Mouse (Mus musculus): ENCODE data around the gene Ddah1. TPM values are rescaled to one million over a fixed set of nuclear protein-coding genes. Genes with fewer than 3 reads are reported as not detected.

Ddah1 gene
- polyA plus RNA-seq, 1 experiment from 2014 or later, result 28.9 TPM

DNA sequence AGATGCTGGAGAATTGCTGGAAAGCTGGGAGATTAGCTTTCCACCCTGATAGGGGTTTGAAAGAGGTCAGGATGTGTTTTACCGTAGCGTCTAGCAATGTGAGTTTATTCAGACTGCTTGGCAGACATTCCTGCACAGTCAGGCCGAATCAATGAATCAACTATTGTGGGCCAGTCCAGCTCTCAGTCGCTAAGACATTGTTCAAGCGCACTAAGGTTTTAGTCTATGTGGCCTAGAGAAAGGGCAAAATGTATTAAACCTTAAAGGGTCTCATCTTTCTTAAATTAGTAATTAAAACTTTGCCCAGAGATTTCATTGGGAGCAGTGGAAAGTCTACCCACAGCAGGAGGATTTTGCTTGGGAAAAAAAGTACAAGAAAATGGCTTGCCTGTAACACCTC, 48.0 kb downstream of the Ddah1 start:
- no peaks in the 10 kb centered on the region for H3K27me3 ChIP-seq (ENCODE audit: control insufficient read depth, insufficient read depth, low read length)
- peak overlapping the region; percentile 27 to 37; a peak in 2 of 4 replicates for H3K27ac ChIP-seq (replicated peaks in 1 of 2; ENCODE audit: control insufficient read depth in 1 of 2, insufficient read depth in 1 of 2, low read depth in 2 of 2, low read length in 2 of 2)
- WGBS, result 42% methylated on average over 5 of the region's 5 CpGs
- ATAC-seq (ENCODE audit: insufficient number of reproducible peaks, insufficient read depth, low FRiP score, low read depth), result no peak
- H3K36me3 ChIP-seq (ENCODE audit: control insufficient read depth, insufficient read depth, low read length), result no peaks in the 10 kb centered on the region
- H3K9me3 ChIP-seq (ENCODE audit: control insufficient read depth, low read length), result no peaks in the 10 kb centered on the region
- no peak overlapping the region for H3K4me3 ChIP-seq (ENCODE audit: control insufficient read depth in 1 of 2, insufficient read depth in 1 of 2, low read depth in 1 of 2, low read length in 2 of 2)
- H3K4me1 ChIP-seq (ENCODE audit: control insufficient read depth in 2 of 2, insufficient read depth in 2 of 2, low read length in 2 of 2), result peaks cover 0 to 3% of the 10 kb centered on the region in 2 experiments; a peak in 1 of 4 replicates
- 0 out of 2 replicates have a peak overlapping the region, but pooled peaks have one; percentile 11 for H3K4me2 ChIP-seq (ENCODE audit: low read length)
- H3K9ac ChIP-seq (ENCODE audit: low read length), result no peak overlapping the region

DNA sequence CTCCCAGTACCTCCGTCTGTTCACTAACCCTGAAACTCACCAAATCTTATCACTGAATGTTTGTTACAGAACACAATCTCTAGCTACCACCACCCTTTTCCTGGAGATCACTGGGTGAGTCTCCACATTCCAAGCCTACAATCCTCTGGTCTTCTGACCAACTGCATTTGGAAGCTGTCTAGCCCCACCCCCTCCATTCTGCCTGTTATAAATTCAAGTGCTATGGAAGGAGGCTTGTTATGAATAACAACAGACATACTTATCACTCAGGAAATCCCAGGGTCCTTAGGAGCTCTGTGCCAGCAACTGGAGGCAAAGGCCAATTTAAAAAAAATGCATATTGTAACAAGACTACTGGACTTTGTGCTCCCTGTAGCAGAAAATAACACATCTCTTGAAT, 58.3 kb downstream of the Ddah1 start:
- 31% methylated on average over 1 of the region's 1 CpGs for WGBS

DNA sequence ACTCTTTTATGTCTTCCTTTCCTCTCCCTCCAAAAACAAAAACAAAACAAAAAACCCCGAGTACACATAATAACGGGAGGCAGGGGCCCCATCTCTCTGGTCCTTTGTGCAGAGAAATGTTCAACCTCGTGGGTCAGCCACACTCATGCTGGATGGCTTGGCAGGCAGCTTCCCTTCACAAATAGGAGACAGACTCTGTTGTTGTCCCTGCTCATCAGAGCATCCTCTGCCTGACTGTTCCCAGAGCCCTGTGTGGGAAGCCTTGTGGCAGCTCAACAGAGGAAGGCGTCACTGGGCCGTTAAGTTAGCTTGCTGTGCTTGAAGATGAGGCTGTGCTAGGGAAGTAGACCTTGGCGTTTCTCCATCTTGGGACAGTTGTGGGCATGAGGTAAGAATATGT, 58.8 kb downstream of the Ddah1 start:
- H3K27ac ChIP-seq (replicated peaks in 1 of 2; ENCODE audit: control insufficient read depth in 1 of 2, insufficient read depth in 1 of 2, low read depth in 2 of 2, low read length in 2 of 2), result peak overlapping the region; percentile 12 to 53
- peaks cover 10 to 23% of the 10 kb centered on the region in 2 experiments for H3K4me1 ChIP-seq (ENCODE audit: control insufficient read depth in 2 of 2, insufficient read depth in 2 of 2, low read length in 2 of 2)
- no peaks in the 10 kb centered on the region for H3K27me3 ChIP-seq (ENCODE audit: control insufficient read depth, insufficient read depth, low read length)
- H3K9ac ChIP-seq (ENCODE audit: low read length), result no peak overlapping the region; the same call in 1 of the 2 replicates
- WGBS, result 46% methylated on average over 6 of the region's 6 CpGs
- ATAC-seq (ENCODE audit: insufficient number of reproducible peaks, insufficient read depth, low FRiP score, low read depth), result peak; percentile 15; the same call in 1 of the 2 replicates
- H3K36me3 ChIP-seq (ENCODE audit: control insufficient read depth, insufficient read depth, low read length), result no peaks in the 10 kb centered on the region
- H3K4me2 ChIP-seq (ENCODE audit: low read length), result peak overlapping the region; percentile 18
- H3K9me3 ChIP-seq (ENCODE audit: control insufficient read depth, low read length), result no peaks in the 10 kb centered on the region; the same call in 1 of the 2 replicates
- H3K4me3 ChIP-seq (ENCODE audit: control insufficient read depth in 1 of 2, insufficient read depth in 1 of 2, low read depth in 1 of 2, low read length in 2 of 2), result no peak overlapping the region

More for the DNA sequence above, 58.3 kb downstream of the Ddah1 start:
- Histone ChIP-seq H3K4me3 (ENCODE audit: control insufficient read depth in 1 of 2, insufficient read depth in 1 of 2, low read depth in 1 of 2, low read length in 2 of 2) (no peak overlapping the region), H3K36me3 (ENCODE audit: control insufficient read depth, insufficient read depth, low read length) (no peaks in the 10 kb centered on the region), H3K9me3 (ENCODE audit: control insufficient read depth, low read length) (no peaks in the 10 kb centered on the region; the same call in 1 of the 2 replicates), H3K27ac (replicated peaks in 1 of 2; ENCODE audit: control insufficient read depth in 1 of 2, insufficient read depth in 1 of 2, low read depth in 2 of 2, low read length in 2 of 2) (peak overlapping the region; percentile 12 to 53; a peak in 3 of 4 replicates), H3K4me1 (ENCODE audit: control insufficient read depth in 2 of 2, insufficient read depth in 2 of 2, low read length in 2 of 2) (peaks cover 10 to 22% of the 10 kb centered on the region in 2 experiments), H3K27me3 (ENCODE audit: control insufficient read depth, insufficient read depth, low read length) (no peaks in the 10 kb centered on the region), H3K9ac (ENCODE audit: low read length) (no peak overlapping the region), H3K4me2 (ENCODE audit: low read length) (peak overlapping the region; percentile 18)
- peak; percentile 67 for ATAC-seq (ENCODE audit: insufficient number of reproducible peaks, insufficient read depth, low FRiP score, low read depth)

DNA sequence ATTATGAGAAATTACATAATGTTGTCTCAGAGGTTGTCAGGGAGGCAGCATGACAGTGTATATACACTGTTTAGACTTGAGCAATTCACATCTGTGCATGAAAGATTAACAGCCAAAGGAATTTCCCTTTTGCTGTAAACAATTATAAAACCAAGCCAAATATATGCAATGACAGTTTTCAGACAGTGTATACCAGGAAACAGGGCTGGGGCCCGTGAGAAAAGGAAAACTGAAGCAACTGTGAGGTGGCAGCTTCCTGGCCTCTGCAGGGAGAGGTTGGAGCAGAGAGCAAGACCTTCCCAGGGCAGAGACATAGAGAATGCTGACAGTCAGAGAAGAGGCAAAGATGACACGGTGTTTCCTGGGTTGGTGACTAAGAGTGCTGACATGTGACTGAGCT, 62.0 kb downstream of the Ddah1 start:
- WGBS, result 24% methylated on average over 2 of the region's 2 CpGs
- H3K4me1 ChIP-seq (ENCODE audit: control insufficient read depth in 2 of 2, insufficient read depth in 2 of 2, low read length in 2 of 2), result peaks cover 11 to 23% of the 10 kb centered on the region in 2 experiments
- no peaks in the 10 kb centered on the region for H3K27me3 ChIP-seq (ENCODE audit: control insufficient read depth, insufficient read depth, low read length)
- H3K27ac ChIP-seq (replicated peaks in 1 of 2; ENCODE audit: control insufficient read depth in 1 of 2, insufficient read depth in 1 of 2, low read depth in 2 of 2, low read length in 2 of 2), result no peak overlapping the region
- ATAC-seq (ENCODE audit: insufficient number of reproducible peaks, insufficient read depth, low FRiP score, low read depth), result no peak
- no peak overlapping the region for H3K4me2 ChIP-seq (ENCODE audit: low read length)
- H3K9me3 ChIP-seq (ENCODE audit: control insufficient read depth, low read length), result no peaks in the 10 kb centered on the region; the same call in 1 of the 2 replicates
- no peaks in the 10 kb centered on the region for H3K36me3 ChIP-seq (ENCODE audit: control insufficient read depth, insufficient read depth, low read length)
- no peak overlapping the region for H3K9ac ChIP-seq (ENCODE audit: low read length)
- no peak overlapping the region for H3K4me3 ChIP-seq (ENCODE audit: control insufficient read depth in 1 of 2, insufficient read depth in 1 of 2, low read depth in 1 of 2, low read length in 2 of 2)

DNA sequence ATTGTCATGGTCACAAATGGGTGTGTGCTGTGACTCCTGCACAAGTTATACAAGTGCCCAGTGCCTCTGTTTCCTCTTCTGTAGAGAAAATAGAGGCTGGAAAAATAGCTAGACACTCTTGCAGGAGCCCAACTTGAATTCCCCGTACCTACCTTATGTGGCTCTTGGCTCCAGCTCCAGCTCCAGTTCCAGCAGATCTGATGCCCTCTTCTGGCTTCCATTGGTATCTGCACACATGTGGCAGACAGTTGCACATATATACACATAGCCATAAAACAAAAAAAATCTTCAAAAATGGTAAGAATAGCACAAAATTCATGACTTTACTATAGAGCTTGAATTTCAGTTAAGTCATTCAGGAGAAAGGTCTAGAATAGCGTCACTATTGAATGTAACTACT, 62.5 kb downstream of the Ddah1 start:
- ATAC-seq (ENCODE audit: insufficient number of reproducible peaks, insufficient read depth, low FRiP score, low read depth), result no peak
- no peaks in the 10 kb centered on the region for H3K36me3 ChIP-seq (ENCODE audit: control insufficient read depth, insufficient read depth, low read length)
- H3K9me3 ChIP-seq (ENCODE audit: control insufficient read depth, low read length), result no peaks in the 10 kb centered on the region; the same call in 1 of the 2 replicates
- WGBS, result 89% methylated on average over 2 of the region's 2 CpGs
- H3K27ac ChIP-seq (replicated peaks in 1 of 2; ENCODE audit: control insufficient read depth in 1 of 2, insufficient read depth in 1 of 2, low read depth in 2 of 2, low read length in 2 of 2), result no peak overlapping the region
- no peak overlapping the region for H3K4me2 ChIP-seq (ENCODE audit: low read length)
- H3K4me3 ChIP-seq (ENCODE audit: control insufficient read depth in 1 of 2, insufficient read depth in 1 of 2, low read depth in 1 of 2, low read length in 2 of 2), result no peak overlapping the region
- H3K4me1 ChIP-seq (ENCODE audit: control insufficient read depth in 2 of 2, insufficient read depth in 2 of 2, low read length in 2 of 2), result peaks cover 12 to 23% of the 10 kb centered on the region in 2 experiments
- H3K27me3 ChIP-seq (ENCODE audit: control insufficient read depth, insufficient read depth, low read length), result no peaks in the 10 kb centered on the region
- no peak overlapping the region for H3K9ac ChIP-seq (ENCODE audit: low read length)

DNA sequence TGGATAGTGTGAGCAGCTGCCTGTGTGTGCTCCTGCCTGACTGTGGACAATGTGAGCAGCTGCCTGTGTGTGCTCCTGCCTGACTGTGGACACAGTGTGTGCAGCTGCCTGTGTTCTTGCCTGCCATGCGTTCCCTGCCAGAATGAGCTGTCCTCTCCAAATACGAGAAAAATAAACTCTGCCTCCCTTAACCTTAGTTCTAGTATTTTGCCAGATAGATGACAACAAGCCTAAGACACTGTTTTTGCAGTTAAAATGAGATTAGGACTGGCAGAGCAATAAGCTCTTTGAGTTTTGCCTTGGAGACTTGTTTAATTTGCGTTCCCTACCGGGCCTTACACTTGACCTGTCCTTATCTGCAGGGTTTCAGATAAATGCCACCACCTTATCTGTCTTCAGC, 63.7 kb downstream of the Ddah1 start:
- H3K36me3 ChIP-seq (ENCODE audit: control insufficient read depth, insufficient read depth, low read length), result no peaks in the 10 kb centered on the region
- no peaks in the 10 kb centered on the region; the same call in 1 of the 2 replicates for H3K9me3 ChIP-seq (ENCODE audit: control insufficient read depth, low read length)
- H3K27ac ChIP-seq (replicated peaks in 1 of 2; ENCODE audit: control insufficient read depth in 1 of 2, insufficient read depth in 1 of 2, low read depth in 2 of 2, low read length in 2 of 2), result no peak overlapping the region
- H3K27me3 ChIP-seq (ENCODE audit: control insufficient read depth, insufficient read depth, low read length), result no peaks in the 10 kb centered on the region
- H3K4me1 ChIP-seq (ENCODE audit: control insufficient read depth in 2 of 2, insufficient read depth in 2 of 2, low read length in 2 of 2), result peaks cover 8 to 14% of the 10 kb centered on the region in 2 experiments
- 52% methylated on average over 4 of the region's 4 CpGs for WGBS
- no peak for ATAC-seq (ENCODE audit: insufficient number of reproducible peaks, insufficient read depth, low FRiP score, low read depth)
- H3K9ac ChIP-seq (ENCODE audit: low read length), result no peak overlapping the region
- no peak overlapping the region for H3K4me3 ChIP-seq (ENCODE audit: control insufficient read depth in 1 of 2, insufficient read depth in 1 of 2, low read depth in 1 of 2, low read length in 2 of 2)
- no peak overlapping the region for H3K4me2 ChIP-seq (ENCODE audit: low read length)

DNA sequence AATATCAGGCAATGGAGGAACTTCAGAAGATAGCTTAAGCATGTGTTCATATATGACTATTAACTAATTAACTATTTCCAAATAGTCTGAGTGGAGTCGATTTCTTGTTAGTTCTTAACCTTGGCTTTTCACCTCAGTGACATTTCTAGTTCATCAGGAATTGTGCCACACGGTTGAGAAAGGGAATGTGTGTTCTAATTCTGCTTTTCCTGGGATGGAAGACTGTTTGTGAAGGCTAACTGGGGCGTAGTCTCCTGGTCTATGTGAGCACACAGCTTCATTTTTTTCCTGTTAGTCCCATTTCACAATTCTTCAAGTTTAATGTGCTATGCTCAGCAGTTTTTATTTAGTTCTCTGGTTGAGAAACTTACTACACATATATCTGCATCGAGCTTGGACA, 65.2 kb downstream of the Ddah1 start:
- WGBS, result 83% methylated on average over 4 of the region's 4 CpGs
- H3K4me1 ChIP-seq (ENCODE audit: control insufficient read depth in 2 of 2, insufficient read depth in 2 of 2, low read length in 2 of 2), result peaks cover 13 to 18% of the 10 kb centered on the region in 2 experiments
- H3K36me3 ChIP-seq (ENCODE audit: control insufficient read depth, insufficient read depth, low read length), result no peaks in the 10 kb centered on the region
- no peak overlapping the region for H3K4me3 ChIP-seq (ENCODE audit: control insufficient read depth in 1 of 2, insufficient read depth in 1 of 2, low read depth in 1 of 2, low read length in 2 of 2)
- ATAC-seq (ENCODE audit: insufficient number of reproducible peaks, insufficient read depth, low FRiP score, low read depth), result no peak
- H3K27me3 ChIP-seq (ENCODE audit: control insufficient read depth, insufficient read depth, low read length), result no peaks in the 10 kb centered on the region
- no peaks in the 10 kb centered on the region; the same call in 1 of the 2 replicates for H3K9me3 ChIP-seq (ENCODE audit: control insufficient read depth, low read length)
- no peak overlapping the region for H3K4me2 ChIP-seq (ENCODE audit: low read length)
- no peak overlapping the region for H3K27ac ChIP-seq (replicated peaks in 1 of 2; ENCODE audit: control insufficient read depth in 1 of 2, insufficient read depth in 1 of 2, low read depth in 2 of 2, low read length in 2 of 2)
- H3K9ac ChIP-seq (ENCODE audit: low read length), result no peak overlapping the region

Data from heart, embryonic 14.5 days (tissue).